Mouse (Mus musculus) limb, embryonic 15.5 days (tissue): ENCODE data around the gene Zer1. TPM values are rescaled to one million over a fixed set of nuclear protein-coding genes. Genes with fewer than 3 reads are reported as not detected.

Experiments used
- polyA plus RNA-seq: library from polyadenylated mRNA; unstranded; fragments of >200 nt; fragmentation: Nextera tagmentation; extraction: Ambion mirVana; gene quantifications from 2 replicates; pipeline ENCODE4 v1.2.1, GENCODE M21; 2015

The Zer1 gene
- polyA plus RNA-seq, 1 experiment from 2014 or later, result 8.6 TPM

Other genes with a start within 250 kb of the Zer1 start
- gene Odf2, start 235.4 kb downstream of the Zer1 start, polyA plus RNA-seq, result 49.6 and 52.1 TPM in 2 replicates
- 58.0 and 59.5 TPM in 2 replicates for gene Gle1, start 189.2 kb downstream of the Zer1 start, polyA plus RNA-seq
- 89.3 and 95.5 TPM in 2 replicates for gene Sptan1, start 159.0 kb downstream of the Zer1 start, polyA plus RNA-seq
- 36.7 and 37.0 TPM in 2 replicates for gene Wdr34, start 75.7 kb downstream of the Zer1 start, polyA plus RNA-seq
- 323 and 361 TPM in 2 replicates for gene Set, start 67.2 kb downstream of the Zer1 start, polyA plus RNA-seq
- 8.6 and 10.4 TPM in 2 replicates for gene Pkn3, start 46.9 kb downstream of the Zer1 start, polyA plus RNA-seq
- gene Zdhhc12, start 30.9 kb downstream of the Zer1 start, polyA plus RNA-seq, result 21.1 and 21.6 TPM in 2 replicates
- 5.5 and 8.0 TPM in 2 replicates for gene Tbc1d13, start 9.2 kb upstream of the Zer1 start, polyA plus RNA-seq
- gene Endog, start 46.9 kb upstream of the Zer1 start, polyA plus RNA-seq, result 14.8 and 17.0 TPM in 2 replicates
- gene Spout1, start 53.9 kb upstream of the Zer1 start, polyA plus RNA-seq, result 75.0 and 75.2 TPM in 2 replicates
- 12.4 TPM in 2 replicates for gene Kyat1, start 81.3 kb upstream of the Zer1 start, polyA plus RNA-seq
- 40.6 and 42.5 TPM in 2 replicates for gene Lrrc8a, start 113.1 kb upstream of the Zer1 start, polyA plus RNA-seq
- gene Gm28035, start 116.0 kb upstream of the Zer1 start, polyA plus RNA-seq, result 0.10 and 0.11 TPM in 2 replicates
- 5.9 and 6.8 TPM in 2 replicates for gene Phyhd1, start 141.6 kb upstream of the Zer1 start, polyA plus RNA-seq
- gene Gm28038, start 156.5 kb upstream of the Zer1 start, polyA plus RNA-seq, result not detected in 2 replicates
- gene Dolk, start 161.7 kb upstream of the Zer1 start, polyA plus RNA-seq, result 31.5 and 33.4 TPM in 2 replicates
- gene Nup188, start 161.8 kb upstream of the Zer1 start, polyA plus RNA-seq, result 28.2 and 32.4 TPM in 2 replicates
- gene Sh3glb2, start 234.8 kb upstream of the Zer1 start, polyA plus RNA-seq, result 87.5 and 88.5 TPM in 2 replicates
- 23.3 and 23.9 TPM in 2 replicates for gene Miga2, start 239.6 kb upstream of the Zer1 start, polyA plus RNA-seq